Mouse (Mus musculus): ENCODE measurements around the gene Spns3. TPM values are rescaled to one million over a fixed set of nuclear protein-coding genes. Genes with fewer than 3 reads are reported as not detected.

Spns3 gene
- 0.46 TPM for polyA plus RNA-seq (2014; fragmentation: Illumina TruSeq; extraction: RNeasy Lipid Tissue Mini Kit (QIAGEN cat#74804); ENCODE audit: insufficient read depth, low read depth, low replicate concordance)

DNA sequence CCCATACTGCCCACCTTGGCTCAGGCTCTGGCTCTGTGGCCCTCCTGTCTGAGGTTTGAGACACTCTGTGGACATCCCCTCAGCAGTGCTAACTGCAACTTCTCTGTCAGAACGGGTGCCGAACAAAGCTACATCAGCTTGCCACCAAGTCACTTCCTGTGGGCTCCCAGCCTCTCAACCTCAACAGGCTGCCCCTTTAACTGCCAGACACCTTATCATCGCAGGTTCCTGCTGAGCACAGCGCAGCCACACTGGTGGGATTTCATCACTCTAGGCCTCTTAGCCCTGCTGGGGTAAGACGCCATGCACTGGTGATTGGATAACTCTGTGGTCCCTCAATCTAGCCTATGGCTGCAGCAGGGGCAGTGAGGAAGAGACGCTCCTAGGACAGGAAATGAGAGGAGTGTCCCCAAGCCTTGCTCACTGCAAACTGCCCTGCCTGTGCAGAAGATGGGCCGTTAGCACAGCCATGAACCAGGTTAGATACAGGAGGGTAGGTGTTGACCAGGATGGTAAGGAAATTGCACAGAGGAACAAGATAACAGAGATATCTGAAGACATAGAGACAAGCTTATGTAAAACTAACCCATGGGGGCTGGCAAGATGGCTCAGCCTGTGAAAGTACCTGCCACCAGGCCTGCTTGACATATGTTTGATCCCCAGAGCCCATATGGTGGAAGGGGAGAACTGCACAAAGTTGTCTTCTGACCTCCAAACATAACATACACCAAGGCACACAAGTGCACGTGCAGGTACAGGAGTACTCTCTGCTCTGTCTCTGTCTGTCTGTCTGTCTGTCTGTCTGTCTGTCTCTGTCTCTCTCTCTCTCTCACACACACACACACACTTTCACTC is at the start of gene Spns3:
Gene Spns3, minus strand, starts transcription at position 373 of the 855 bp plus-strand sequence.

DNA sequence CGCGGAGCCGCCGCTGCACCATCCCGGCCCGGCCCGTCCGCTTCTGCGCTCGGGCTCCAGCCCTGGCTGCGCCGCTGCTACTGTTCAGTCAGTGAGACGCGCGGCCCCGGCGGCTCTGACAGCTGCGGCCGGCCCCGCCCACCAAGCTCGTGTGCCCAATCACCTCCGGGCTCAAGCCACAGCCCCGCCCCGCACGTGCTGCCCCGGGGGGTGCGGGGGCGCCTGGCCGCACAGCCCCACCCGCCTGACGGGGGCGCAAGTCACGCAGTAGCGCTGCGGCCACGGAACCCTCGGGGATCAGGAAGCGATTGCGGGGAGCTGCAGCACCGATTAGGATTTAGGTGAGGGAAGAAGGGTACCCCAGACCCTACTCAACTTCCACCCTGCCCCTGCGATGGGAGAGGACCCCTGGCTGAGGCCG is 60.4 kb downstream of the Spns3 start, which contains the start of gene Spns2:
Gene Spns2, minus strand, starts transcription at position 24 of the 421 bp plus-strand sequence.

Other genes starting within 250 kb of the Spns3 start
- gene Xaf1, start 248.9 kb downstream of the Spns3 start, polyA plus RNA-seq (2014; fragmentation: Illumina TruSeq; extraction: RNeasy Lipid Tissue Mini Kit (QIAGEN cat#74804); ENCODE audit: insufficient read depth, low read depth, low replicate concordance) = 46.6 TPM
- gene Fbxo39, start 236.1 kb downstream of the Spns3 start, polyA plus RNA-seq (2014; fragmentation: Illumina TruSeq; extraction: RNeasy Lipid Tissue Mini Kit (QIAGEN cat#74804); ENCODE audit: insufficient read depth, low read depth, low replicate concordance) = not detected
- gene Tekt1, start 188.1 kb downstream of the Spns3 start, polyA plus RNA-seq (2014; fragmentation: Illumina TruSeq; extraction: RNeasy Lipid Tissue Mini Kit (QIAGEN cat#74804); ENCODE audit: insufficient read depth, low read depth, low replicate concordance) = 14.1 TPM
- gene Smtnl2, start 138.8 kb downstream of the Spns3 start, polyA plus RNA-seq (2014; fragmentation: Illumina TruSeq; extraction: RNeasy Lipid Tissue Mini Kit (QIAGEN cat#74804); ENCODE audit: insufficient read depth, low read depth, low replicate concordance) = 11.8 TPM
- 1.3 TPM for gene Ggt6, start 115.0 kb downstream of the Spns3 start, polyA plus RNA-seq (2014; fragmentation: Illumina TruSeq; extraction: RNeasy Lipid Tissue Mini Kit (QIAGEN cat#74804); ENCODE audit: insufficient read depth, low read depth, low replicate concordance)
- 25.2 TPM for gene Mybbp1a, start 109.2 kb downstream of the Spns3 start, polyA plus RNA-seq (2014; fragmentation: Illumina TruSeq; extraction: RNeasy Lipid Tissue Mini Kit (QIAGEN cat#74804); ENCODE audit: insufficient read depth, low read depth, low replicate concordance)
- gene Spns2, start 60.6 kb downstream of the Spns3 start, polyA plus RNA-seq (2014; fragmentation: Illumina TruSeq; extraction: RNeasy Lipid Tissue Mini Kit (QIAGEN cat#74804); ENCODE audit: insufficient read depth, low read depth, low replicate concordance) = 27.5 TPM
- gene Ube2g1, start 56.8 kb upstream of the Spns3 start, polyA plus RNA-seq (2014; fragmentation: Illumina TruSeq; extraction: RNeasy Lipid Tissue Mini Kit (QIAGEN cat#74804); ENCODE audit: insufficient read depth, low read depth, low replicate concordance) = 15.5 TPM
- 10.8 TPM for gene Ankfy1, start 139.5 kb upstream of the Spns3 start, polyA plus RNA-seq (2014; fragmentation: Illumina TruSeq; extraction: RNeasy Lipid Tissue Mini Kit (QIAGEN cat#74804); ENCODE audit: insufficient read depth, low read depth, low replicate concordance)
- gene Cyb5d2, start 245.6 kb upstream of the Spns3 start, polyA plus RNA-seq (2014; fragmentation: Illumina TruSeq; extraction: RNeasy Lipid Tissue Mini Kit (QIAGEN cat#74804); ENCODE audit: insufficient read depth, low read depth, low replicate concordance) = 5.6 TPM
- gene Zzef1, start 245.7 kb upstream of the Spns3 start, polyA plus RNA-seq (2014; fragmentation: Illumina TruSeq; extraction: RNeasy Lipid Tissue Mini Kit (QIAGEN cat#74804); ENCODE audit: insufficient read depth, low read depth, low replicate concordance) = 10.7 TPM

Measured in lung, adult 10 weeks (tissue).